Mouse (Mus musculus): Measurements from ENCODE around the gene Scand1. TPM values are rescaled to one million over a fixed set of nuclear protein-coding genes. Genes with fewer than 3 reads are reported as not detected.

Gene Scand1
- polyA plus RNA-seq (2012; rRNA removed), result 28.7 and 35.3 TPM in 2 replicates

GRCm38 (mm10) chr2:156312297-156312897, at the start of gene Scand1, which contains the start of gene Cnbd2:
Scand1 (minus strand) TSS chr2:156312704.
Cnbd2 (plus strand) TSS chr2:156312299.

Other genes with a start within 250 kb of the Scand1 start
- 0.75 and 0.81 TPM in 2 replicates for gene Spag4, start 247.5 kb downstream of the Scand1 start, polyA plus RNA-seq (2012; rRNA removed)
- gene Cpne1, start 200.7 kb downstream of the Scand1 start, polyA plus RNA-seq (2012; rRNA removed), result 16.3 and 19.6 TPM in 2 replicates
- 4.1 and 4.6 TPM in 2 replicates for gene Rbm12, start 200.7 kb downstream of the Scand1 start, polyA plus RNA-seq (2012; rRNA removed)
- 1.3 and 2.6 TPM in 2 replicates for gene Gm28036, start 185.6 kb downstream of the Scand1 start, polyA plus RNA-seq (2012; rRNA removed)
- gene Romo1, start 168.7 kb downstream of the Scand1 start, polyA plus RNA-seq (2012; rRNA removed), result 166 and 172 TPM in 2 replicates
- 37.9 and 44.2 TPM in 2 replicates for gene Nfs1, start 168.5 kb downstream of the Scand1 start, polyA plus RNA-seq (2012; rRNA removed)
- gene Rbm39, start 132.5 kb downstream of the Scand1 start, polyA plus RNA-seq (2012; rRNA removed), result 70.7 and 87.4 TPM in 2 replicates
- 2.6 and 3.0 TPM in 2 replicates for gene Phf20, start 116.2 kb downstream of the Scand1 start, polyA plus RNA-seq (2012; rRNA removed)
- gene Cnbd2, start 405 bp downstream of the Scand1 start, polyA plus RNA-seq (2012; rRNA removed), result 0.42 and 0.46 TPM in 2 replicates
- 2.5 TPM in 2 replicates for gene Epb41l1, start 108.2 kb upstream of the Scand1 start, polyA plus RNA-seq (2012; rRNA removed)
- 5.3 and 7.1 TPM in 2 replicates for gene Aar2, start 234.9 kb upstream of the Scand1 start, polyA plus RNA-seq (2012; rRNA removed)

Data from liver, embryonic 14 days (tissue).